Mouse (Mus musculus): ENCODE measurements at regions not wholly inside any gene's neighbourhood (a gene's known extent, or its start where the extent isn't known, plus 50 kb on each side); places are given as distances from the start of the nearest gene placed in this dataset.

DNA sequence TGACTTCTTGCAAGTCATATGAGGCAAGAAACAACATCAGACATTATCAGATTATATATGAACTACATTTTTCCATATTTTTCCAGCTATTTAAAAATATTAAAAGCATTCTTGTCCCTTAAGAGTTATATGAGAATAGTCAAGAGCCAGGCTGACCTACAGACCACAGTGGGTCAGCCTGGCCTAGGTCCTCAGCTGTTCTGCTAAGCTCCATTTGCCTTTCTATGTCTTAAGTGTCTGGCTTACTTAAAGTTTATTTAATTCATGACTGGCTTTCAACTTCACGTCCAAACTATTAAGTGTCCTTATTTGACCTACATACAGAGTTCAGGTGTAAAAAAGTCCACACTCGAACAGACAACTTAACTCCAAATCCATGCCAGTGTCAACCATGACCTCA, 58.1 kb upstream of the Slc22a22 start:
- H3K27ac ChIP-seq, result no peak overlapping the region
- 86% methylated on average over 2 of the region's 2 CpGs for WGBS
- H3K27me3 ChIP-seq, result no peaks in the 10 kb centered on the region
- H3K4me3 ChIP-seq, result no peak overlapping the region
- H3K9me3 ChIP-seq (replicated peaks), result no peaks in the 10 kb centered on the region
- no peak overlapping the region for H3K4me2 ChIP-seq
- H3K36me3 ChIP-seq (ENCODE audit: poor library complexity, severe bottlenecking), result no peaks in the 10 kb centered on the region
- H3K9ac ChIP-seq, result no peak overlapping the region
- H3K4me1 ChIP-seq, result peaks cover 7% of the 10 kb centered on the region; the same call in 1 of the 2 replicates
- no peak for ATAC-seq
